Mouse (Mus musculus) cerebellum, postnatal 14 days (tissue): Measurements from ENCODE around the gene Olfr164.

Experiments used
- DNase-seq, 2 experiments: peaks; one replicate each; pipeline ENCODE4 v3.0.0; 2021; ENCODE audit warnings: mixed read lengths in 2 of 2

The Olfr164 gene

GRCm38 (mm10) chr16:19313964-19314363 is at the start of gene Olfr164:
Olfr164 (minus strand) TSS chr16:19314064.
- DNase-seq, result no peak

GRCm38 (mm10) chr16:19349111-19349510 is 35.2 kb upstream of the Olfr164 start:
- DNase-seq, result no peak

- DNase-seq, result no peak
Measured at GRCm38 (mm10) chr16:19263235-19263634, 50.6 kb downstream of the Olfr164 start.

GRCm38 (mm10) chr16:19260780-19261179 is 53.1 kb downstream of the Olfr164 start:
- DNase-seq, result no peak

- DNase-seq, result no peak
Measured at GRCm38 (mm10) chr16:19245835-19246234, 68.0 kb downstream of the Olfr164 start.

- DNase-seq, result no peak
Measured at GRCm38 (mm10) chr16:19241539-19242025, 72.3 kb downstream of the Olfr164 start.

GRCm38 (mm10) chr16:19240792-19241538 is 72.9 kb downstream of the Olfr164 start:
- no peak for DNase-seq

- peak in 1 of 2 experiments; percentile 3 for DNase-seq
Measured at GRCm38 (mm10) chr16:19236719-19237118, 77.1 kb downstream of the Olfr164 start.
